In the genomic region with DNA sequence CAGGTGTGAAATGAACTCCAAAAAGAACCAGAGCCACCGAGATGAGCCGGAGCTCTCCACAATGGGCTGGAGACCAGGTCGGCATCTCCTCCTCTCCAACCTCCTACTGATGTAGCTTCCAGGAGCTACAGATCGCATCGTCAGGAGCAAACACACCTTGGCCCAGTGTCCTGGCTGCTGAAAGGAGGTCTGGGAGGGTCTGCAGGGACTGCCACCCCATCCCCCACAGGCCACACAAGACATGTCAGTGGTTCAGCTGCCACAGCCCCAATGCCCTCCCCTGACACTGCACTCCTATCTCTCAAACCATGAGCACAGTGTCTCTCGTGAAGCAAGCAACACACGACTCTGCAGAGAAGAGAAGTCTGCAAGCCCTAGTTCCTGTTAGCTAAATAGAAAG, we compare ENCODE assay signal across 18 mouse cellular contexts. TPM values are rescaled to one million over a fixed set of nuclear protein-coding genes. Genes with fewer than 3 reads are reported as not detected.
DNase-seq lines count a peak whose midpoint lies in the region; ATAC-seq lines count a peak whose summit lies in the region.
"Had no signal": no experiment of that assay in that cellular context is flagged by ENCODE, and none has a peak within 500 bp of the region (broad histone marks: within the 10 kb centered on the region; RNA-seq: fewer than 3 reads in every experiment).

No protein-coding gene starts in this region.

- H3K36me3 ChIP-seq in megakaryocyte, embryonic 14.5 days (replicated peaks; ENCODE audit: low read length), result no peaks in the 10 kb centered on the region
- H3K36me3 ChIP-seq: embryonic facial prominence, embryonic 10.5 days; embryonic facial prominence, embryonic 12.5 days; forebrain, embryonic 15.5 days had no signal

- H3K9me3 ChIP-seq in megakaryocyte, embryonic 14.5 days, result peaks cover 2% of the 10 kb centered on the region; the same call in 1 of the 2 replicates
- H3K9me3 ChIP-seq: embryonic facial prominence, embryonic 10.5 days; embryonic facial prominence, embryonic 12.5 days; forebrain, embryonic 13.5 days; forebrain, embryonic 15.5 days had no signal

- peak overlapping the region; percentile 40 for H3K4me3 ChIP-seq in megakaryocyte, embryonic 14.5 days (replicated peaks)
- H3K4me3 ChIP-seq: embryonic facial prominence, embryonic 10.5 days; embryonic facial prominence, embryonic 12.5 days; forebrain, embryonic 13.5 days; forebrain, embryonic 15.5 days had no signal

- H3K27me3 ChIP-seq in megakaryocyte, embryonic 14.5 days (replicated peaks), result peaks cover 3% of the 10 kb centered on the region
- H3K27me3 ChIP-seq: embryonic facial prominence, embryonic 12.5 days; forebrain, embryonic 13.5 days; forebrain, embryonic 15.5 days had no signal

- no peak for ATAC-seq in megakaryocyte, adult 5-6 weeks (ENCODE audit: poor library complexity, severe bottlenecking)
- ATAC-seq in megakaryocyte-erythroid progenitor cell, adult 5-6 weeks (replicated peaks; ENCODE audit: low FRiP score, low TSS enrichment, poor library complexity, severe bottlenecking), result 0 out of 2 replicates have a peak, but pooled peaks have one; percentile 14
- ATAC-seq: forebrain, embryonic 13.5 days; forebrain, embryonic 15.5 days; forebrain, postnatal 0 days had no signal

- H3K4me1 ChIP-seq in megakaryocyte, embryonic 14.5 days, result no peaks in the 10 kb centered on the region; the same call in 1 of the 2 replicates
- H3K4me1 ChIP-seq: embryonic facial prominence, embryonic 10.5 days; embryonic facial prominence, embryonic 12.5 days; forebrain, embryonic 13.5 days; forebrain, embryonic 15.5 days had no signal

- peak; percentile 92 for DNase-seq in 3T3-L1 (ENCODE audit: low read depth, low spot score)
- DNase-seq in thymus, postnatal 10 days (ENCODE audit: low spot score in 2 of 2), result no peak
- DNase-seq: adrenal gland, adult 8-10 months; adrenal gland, postnatal 14 days; adrenal gland, postnatal 36 days; cerebellum, adult 11-12 months; cerebellum, adult 2 months; cerebellum, adult 9-10 months; cerebellum, postnatal 10 days; cerebellum, postnatal 25 days; forebrain, postnatal 0 days had no signal

RNA-seq across cellular contexts. Expression of gene Cpm, which starts 20.8 kb away (rescaled TPM):
- polyA plus RNA-seq in megakaryocyte, embryonic 14.5 days (2012; ENCODE audit: insufficient read depth, low replicate concordance), result 0.31 TPM in 1 of 2 replicates, not detected in the other
- 0.38 TPM in 1 of 2 replicates, not detected in the other for total RNA-seq in megakaryocyte, adult 5-6 weeks (2015)
- total RNA-seq in megakaryocyte, adult 5-6 weeks (2017), result not detected in 2 replicates
- total RNA-seq in megakaryocyte-erythroid progenitor cell, adult 5-6 weeks (2014; fragmentation: Nextera tagmentation), result 0.85 and 0.94 TPM in 2 replicates
- not detected in 2 replicates for total RNA-seq in megakaryocyte-erythroid progenitor cell, adult 5-6 weeks (2017)
